Mouse (Mus musculus) layer of hippocampus, postnatal 36 days (tissue): ENCODE results near the gene Cds1. TPM values are rescaled to one million over a fixed set of nuclear protein-coding genes. Genes with fewer than 3 reads are reported as not detected.

ENCODE experiments used
- total RNA-seq, 2 experiments: library from RNA; stranded (reverse); gene quantifications; 2 replicates each; pipeline ENCODE4 v1.2.3; 2021

The Cds1 gene
- total RNA-seq, 2 experiments from 2014 or later = 58.9 to 64.0 TPM

Other genes starting within 250 kb of the Cds1 start
- gene Nkx6-1, start 100.1 kb upstream of the Cds1 start, total RNA-seq = under 1 TPM; 0.30 to 0.42 TPM